Mouse (Mus musculus): ENCODE data around the gene Sebox. TPM values are rescaled to one million over a fixed set of nuclear protein-coding genes. Genes with fewer than 3 reads are reported as not detected.
A peak's percentile ranks its signal among the peaks of the same experiment; 100 is the strongest.

Sebox gene
- total and polyA plus RNA-seq, 3 experiments, result not detected

- H3K9me3 ChIP-seq (replicated peaks; ENCODE audit: low read length), result peaks cover 8% of the 10 kb centered on the region
- no peak for TF ChIP-seq MAX (IDR thresholded peaks at IDR 0.05; ENCODE audit: low read length)
- peak overlapping the region in 2 of 3 experiments; percentile 67 to 85 for H3K4me3 ChIP-seq (replicated peaks in 1 of 3; ENCODE audit: low read depth in 2 of 3, low read length in 2 of 3, poor library complexity in 1 of 3)
- H3K27ac ChIP-seq (ENCODE audit: insufficient read depth, low read depth), result no peak overlapping the region
- peaks cover 3% of the 10 kb centered on the region for H3K27me3 ChIP-seq (replicated peaks)
- in situ Hi-C loops (cut with MboI; ENCODE audit: low pct_ligation_motif_present, low pct_unique_long_range_greater_than_20kb, low sequenced_read_pairs) (no loop called here), dilution Hi-C loops (cut with MboI; ENCODE audit: extremely low pct_ligation_motif_present, extremely low pct_unique_long_range_greater_than_20kb, low sequenced_read_pairs) (no loop called here)
- peak overlapping the region; percentile 89; the same call in 1 of the 2 replicates for H3K9ac ChIP-seq (ENCODE audit: insufficient read depth, low read depth)
- no peaks in the 10 kb centered on the region for H3K79me2 ChIP-seq (replicated peaks; ENCODE audit: control insufficient read depth, extremely low read depth, insufficient read depth, poor library complexity, severe bottlenecking)
- H3K4me2 ChIP-seq (ENCODE audit: insufficient read depth, low read depth, poor library complexity, severe bottlenecking), result peak overlapping the region; percentile 24
- H3K36me3 ChIP-seq (replicated peaks in 1 of 2; ENCODE audit: control insufficient read depth in 1 of 2, insufficient read depth in 1 of 2, low read length in 1 of 2), result no peaks in the 10 kb centered on the region
- DNase-seq (ENCODE audit: extremely low read depth), result no peak
- H3K4me1 ChIP-seq (ENCODE audit: control insufficient read depth in 1 of 2, insufficient read depth in 2 of 2), result peaks cover 7 to 14% of the 10 kb centered on the region in 2 experiments
These were observed 38.1 kb upstream of the Sebox start for GRCm38 (mm10) chr11:78465116-78465515.

GRCm38 (mm10) chr11:78465568-78466180, 37.6 kb upstream of the Sebox start, which contains the start of gene Slc46a1:
Gene Slc46a1 (plus strand): TSS chr11:78465697.
- H3K36me3 ChIP-seq (replicated peaks in 1 of 2; ENCODE audit: control insufficient read depth in 1 of 2, insufficient read depth in 1 of 2, low read length in 1 of 2), result no peaks in the 10 kb centered on the region
- peak within 1 kb of the TSS; percentile 67 to 85 (median 84) for H3K4me3 ChIP-seq (replicated peaks in 1 of 3; ENCODE audit: low read depth in 2 of 3, low read length in 2 of 3, poor library complexity in 1 of 3)
- peak; percentile 63; the same call in 1 of the 2 replicates for TF ChIP-seq SIN3A (IDR thresholded peaks at IDR 0.05; ENCODE audit: low read length)
- TF ChIP-seq MAZ (IDR thresholded peaks at IDR 0.05; ENCODE audit: low read depth, low read length), result no peak
- TF ChIP-seq POLR2A (IDR thresholded peaks at IDR 0.05; ENCODE audit: low read depth, low read length), result peak; percentile 64
- no peak for TF ChIP-seq ZMIZ1 (IDR thresholded peaks at IDR 0.05; ENCODE audit: low read depth, low read length)
- TF ChIP-seq ELF1 (IDR thresholded peaks at IDR 0.05; ENCODE audit: low read depth, low read length), result no peak
- no peak for TF ChIP-seq CHD1 (IDR thresholded peaks at IDR 0.05; ENCODE audit: low read depth, low read length)
- TF ChIP-seq MAFK (IDR thresholded peaks at IDR 0.05; ENCODE audit: insufficient replicate concordance, low read length), result no peak
- TF ChIP-seq NELFE (IDR thresholded peaks at IDR 0.05; ENCODE audit: low read depth, low read length), result no peak
- peak; percentile 68 for TF ChIP-seq USF1 (IDR thresholded peaks at IDR 0.05; ENCODE audit: low read depth, low read length)
- TF ChIP-seq PAX5 (IDR thresholded peaks at IDR 0.05; ENCODE audit: low read length), result no peak
- TF ChIP-seq MXI1 (IDR thresholded peaks at IDR 0.05; ENCODE audit: low read depth, low read length), result peak; percentile 94
- TF ChIP-seq NRF1 (IDR thresholded peaks at IDR 0.05; ENCODE audit: low read depth, low read length), result peak; percentile 95
- TF ChIP-seq CHD2 (IDR thresholded peaks at IDR 0.05; ENCODE audit: low read length), result no peak
- 0 out of 2 replicates have a peak, but pooled peaks have one; percentile 49 for TF ChIP-seq BHLHE40 (IDR thresholded peaks at IDR 0.05; ENCODE audit: low read depth, low read length)
- no peak for TF ChIP-seq IRF4 (IDR thresholded peaks at IDR 0.05; ENCODE audit: low read depth, low read length)
- no peak for TF ChIP-seq E2F4 (IDR thresholded peaks at IDR 0.05; ENCODE audit: insufficient replicate concordance, low read depth, low read length)
- TF ChIP-seq HCFC1 (IDR thresholded peaks at IDR 0.05; ENCODE audit: low read depth, low read length), result no peak
- peak; percentile 44; the same call in 1 of the 2 replicates for TF ChIP-seq TCF12 (IDR thresholded peaks at IDR 0.05; ENCODE audit: low read depth, low read length)
- no peak; the same call in 1 of the 2 replicates for TF ChIP-seq USF2 (conservative IDR thresholded peaks at IDR 0.05; ENCODE audit: low read depth, low read length)
- TF ChIP-seq TBP (conservative IDR thresholded peaks at IDR 0.05; ENCODE audit: low read depth, low read length), result 0 out of 2 replicates have a peak, but pooled peaks have one; percentile 55
- no peak for TF ChIP-seq GABPA (IDR thresholded peaks at IDR 0.05; ENCODE audit: insufficient replicate concordance, low read depth, low read length)
- no peak; the same call in 1 of the 2 replicates for TF ChIP-seq ETS1 (conservative IDR thresholded peaks at IDR 0.05; ENCODE audit: low read depth, low read length)
- no peak for TF ChIP-seq JUN (IDR thresholded peaks at IDR 0.05; ENCODE audit: insufficient read depth, low read depth, low read length)
- TF ChIP-seq MAX (IDR thresholded peaks at IDR 0.05; ENCODE audit: low read length), result peak; percentile 89; the same call in 1 of the 2 replicates
- TF ChIP-seq MYC (IDR thresholded peaks at IDR 0.05; ENCODE audit: low read depth, low read length), result peak; percentile 72; the same call in 1 of the 2 replicates
- H3K4me2 ChIP-seq (ENCODE audit: insufficient read depth, low read depth, poor library complexity, severe bottlenecking), result peak within 1 kb of the TSS; percentile 24
- H3K27me3 ChIP-seq (replicated peaks), result peaks cover 2% of the 10 kb centered on the region
- peak within 1 kb of the TSS; percentile 89 for H3K9ac ChIP-seq (ENCODE audit: insufficient read depth, low read depth)
- no peaks in the 10 kb centered on the region for H3K79me2 ChIP-seq (replicated peaks; ENCODE audit: control insufficient read depth, extremely low read depth, insufficient read depth, poor library complexity, severe bottlenecking)
- peaks cover 8% of the 10 kb centered on the region for H3K9me3 ChIP-seq (replicated peaks; ENCODE audit: low read length)
- in situ Hi-C loops (cut with MboI; ENCODE audit: low pct_ligation_motif_present, low pct_unique_long_range_greater_than_20kb, low sequenced_read_pairs) (no loop called here), dilution Hi-C loops (cut with MboI; ENCODE audit: extremely low pct_ligation_motif_present, extremely low pct_unique_long_range_greater_than_20kb, low sequenced_read_pairs) (no loop called here)
- peak; percentile 92 for DNase-seq (ENCODE audit: extremely low read depth)
- peak within 1 kb of the TSS; percentile 19; the same call in 1 of the 2 replicates for H3K27ac ChIP-seq (ENCODE audit: insufficient read depth, low read depth)
- H3K4me1 ChIP-seq (ENCODE audit: control insufficient read depth in 1 of 2, insufficient read depth in 2 of 2), result peaks cover 7 to 14% of the 10 kb centered on the region in 2 experiments

Measured in CH12.LX (cell line).